Mouse (Mus musculus) layer of hippocampus, adult 11-12 months (tissue): ENCODE data around the gene Elp5.

Source experiments
- DNase-seq: peaks from one replicate; pipeline ENCODE4 v3.0.0; 2022; ENCODE audit warnings: low spot score

The Elp5 gene

GRCm38 (mm10) chr11:70014880-70015558, 32.7 kb upstream of the Elp5 start, which contains the start of gene Acadvl:
Gene Acadvl (minus strand): TSS chr11:70015411.
- DNase-seq = peak; percentile 91

DNA sequence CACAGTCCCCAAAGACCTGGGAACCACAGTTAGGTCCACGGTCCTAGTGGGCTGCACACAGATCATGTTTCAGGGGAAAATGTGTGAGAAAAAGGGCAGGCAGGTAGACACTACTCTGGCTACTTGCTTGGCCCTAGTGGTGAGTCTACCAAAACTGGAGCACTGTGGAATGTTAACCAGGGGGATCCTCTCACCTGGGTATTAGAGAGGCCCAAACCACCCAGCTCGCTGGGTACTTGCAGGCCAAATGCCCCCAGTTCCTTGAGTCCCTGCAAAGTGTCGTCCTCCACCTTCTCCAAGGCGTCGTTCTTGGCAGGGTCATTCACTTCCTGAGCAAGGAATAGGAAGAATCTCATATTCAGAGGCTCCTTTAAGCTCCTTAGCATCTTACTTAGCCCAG, 31.7 kb upstream of the Elp5 start:
- no peak for DNase-seq

DNA sequence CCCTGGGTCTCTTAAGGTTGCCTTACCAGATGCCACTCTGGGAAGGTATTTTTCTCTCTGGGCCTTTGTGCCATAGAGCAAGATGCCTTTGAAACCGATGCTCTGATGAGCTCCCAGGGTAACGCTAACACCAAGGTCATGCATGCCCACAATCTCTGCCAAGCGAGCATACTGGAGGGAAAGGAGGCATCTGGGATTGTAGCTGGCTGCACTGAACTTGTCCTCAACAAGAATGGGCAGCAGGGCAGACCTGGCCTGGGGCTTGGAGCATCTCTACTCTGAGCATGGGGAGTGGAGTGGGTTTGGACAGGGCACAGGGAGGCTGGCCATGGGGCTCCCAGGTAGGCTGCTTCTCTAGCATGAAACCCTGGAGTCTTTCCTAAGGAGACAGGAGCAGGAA, 31.1 kb upstream of the Elp5 start:
- no peak for DNase-seq

GRCm38 (mm10) chr11:70012931-70013330, 30.6 kb upstream of the Elp5 start:
- DNase-seq = no peak

- no peak for DNase-seq
Measured at GRCm38 (mm10) chr11:70010961-70011360, 28.6 kb upstream of the Elp5 start.

GRCm38 (mm10) chr11:70010548-70010947, 28.2 kb upstream of the Elp5 start:
- DNase-seq = no peak

DNA sequence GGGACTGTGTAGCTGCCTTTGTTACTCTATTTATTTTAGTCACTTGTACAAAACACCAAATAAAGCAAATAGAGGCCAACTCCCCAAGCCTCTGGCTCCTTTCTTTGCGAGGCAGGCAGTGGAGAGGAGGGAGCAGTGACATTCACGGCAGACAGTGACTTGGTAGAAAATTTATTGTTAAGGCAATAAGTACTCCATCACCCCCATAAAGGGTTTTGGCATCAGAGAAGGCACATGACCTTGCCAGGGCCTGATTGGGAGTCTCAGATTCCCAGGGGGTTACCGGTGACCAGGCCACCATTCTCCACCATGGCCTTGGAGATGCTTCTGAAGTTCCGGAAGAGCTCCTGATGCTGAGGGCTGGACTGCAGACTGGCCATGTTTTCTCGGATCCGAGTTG, 27.7 kb upstream of the Elp5 start:
- DNase-seq = no peak

GRCm38 (mm10) chr11:70005521-70005920, 23.2 kb upstream of the Elp5 start:
- no peak for DNase-seq

GRCm38 (mm10) chr11:70002471-70002870, 20.2 kb upstream of the Elp5 start:
- DNase-seq = no peak

DNA sequence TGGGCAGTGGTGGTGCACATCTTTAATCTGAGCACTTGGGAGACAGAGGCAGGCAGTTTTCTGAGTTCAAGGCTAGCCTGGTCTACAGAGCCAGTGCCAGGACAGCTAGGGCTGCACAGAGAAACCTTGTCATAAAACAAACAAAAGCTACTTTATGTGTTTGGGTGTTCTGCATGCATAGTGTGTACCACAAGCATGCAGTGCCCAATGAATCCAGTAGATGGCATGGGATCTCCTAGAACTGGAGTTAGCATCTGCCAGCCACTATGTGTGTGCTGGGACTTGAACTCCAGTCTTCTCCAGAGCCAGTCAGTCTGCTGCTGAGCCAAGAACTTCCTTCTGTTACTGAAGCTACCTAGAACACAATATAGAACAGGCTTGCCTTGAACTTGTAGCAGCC, 19.5 kb upstream of the Elp5 start:
- DNase-seq = no peak

DNA sequence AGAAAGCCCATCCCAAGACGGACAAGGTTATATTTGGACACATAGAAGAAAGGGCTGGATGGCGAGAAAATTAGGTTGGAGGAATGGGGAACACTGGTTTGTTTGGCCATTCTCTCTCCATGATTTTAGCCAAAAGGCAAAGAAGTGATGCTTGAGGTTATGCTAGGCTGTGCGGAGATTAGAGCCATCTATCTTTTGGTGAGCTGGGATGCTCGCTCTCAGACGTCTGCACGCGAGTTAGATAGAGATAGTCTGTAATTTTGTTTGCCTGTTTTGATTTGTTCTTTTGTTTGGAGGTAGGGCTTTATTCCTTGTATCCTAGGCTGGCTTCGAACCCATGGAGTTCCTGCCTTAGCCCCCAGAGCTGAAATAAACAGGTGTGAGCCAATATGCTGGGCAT, 18.8 kb upstream of the Elp5 start:
- DNase-seq = no peak

- peak; percentile 90 for DNase-seq
Measured at GRCm38 (mm10) chr11:70000396-70000898, 18.1 kb upstream of the Elp5 start, which contains the start of gene Dvl2. Gene Dvl2 (plus strand): TSS chr11:70000595.

GRCm38 (mm10) chr11:69999666-70000065, 17.3 kb upstream of the Elp5 start:
- DNase-seq = no peak

GRCm38 (mm10) chr11:69998567-69999491, 16.5 kb upstream of the Elp5 start:
- DNase-seq = no peak

- peak; percentile 78 for DNase-seq
Measured at GRCm38 (mm10) chr11:69997070-69997509, 14.8 kb upstream of the Elp5 start.

DNA sequence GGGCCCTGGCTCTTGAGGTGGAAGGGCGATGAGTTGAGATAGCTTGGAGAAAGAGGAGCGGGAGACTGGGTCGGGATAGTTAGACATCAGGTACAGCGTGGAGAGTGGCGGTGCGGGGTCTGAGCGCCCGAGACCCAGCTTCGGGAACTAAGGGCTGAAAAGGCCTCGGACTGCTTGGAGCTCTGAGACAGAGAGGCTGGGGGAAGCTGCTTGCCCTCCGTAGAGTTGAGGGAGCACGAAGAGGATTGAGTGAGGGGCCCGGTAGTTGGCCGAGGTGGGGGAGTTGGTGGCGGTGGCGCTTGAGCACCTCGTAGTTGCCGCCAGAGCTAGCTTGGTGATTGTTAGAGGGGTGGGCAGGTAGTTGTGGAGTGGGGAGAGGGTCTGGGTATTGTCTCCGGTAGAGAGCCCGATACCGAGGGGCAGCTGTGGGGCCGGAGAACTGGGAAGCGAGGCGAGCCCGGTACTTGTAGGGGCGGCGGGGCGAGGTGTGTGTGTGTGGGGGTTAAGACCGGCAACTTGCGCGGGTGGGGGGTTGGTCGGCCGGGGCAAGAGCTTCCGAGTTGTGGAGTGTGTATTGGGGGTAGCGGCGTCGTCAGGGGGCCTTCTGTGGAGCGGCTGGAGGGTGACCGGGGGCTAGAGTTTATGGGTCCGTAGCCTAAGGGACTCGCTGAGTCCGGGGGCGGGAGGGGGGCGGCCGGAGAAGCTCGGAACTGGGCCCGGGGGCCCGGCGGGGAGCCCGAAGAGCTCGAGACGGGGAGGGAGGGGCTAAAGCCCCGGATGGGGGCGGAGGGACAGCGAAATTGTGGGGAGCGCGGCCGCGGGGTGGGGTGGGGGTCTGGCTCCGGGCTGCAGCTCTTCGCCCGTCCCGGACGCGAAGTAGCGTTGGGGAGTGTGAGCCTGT, 14.1 kb upstream of the Elp5 start:
- no peak for DNase-seq

GRCm38 (mm10) chr11:69995391-69995960, 13.2 kb upstream of the Elp5 start, which contains the start of gene Phf23:
Gene Phf23 (plus strand): TSS chr11:69995777.
- peak; percentile 97 for DNase-seq

GRCm38 (mm10) chr11:69994401-69995090, 12.2 kb upstream of the Elp5 start:
- DNase-seq = no peak

- no peak for DNase-seq
Measured at GRCm38 (mm10) chr11:69992932-69993331, 10.6 kb upstream of the Elp5 start.

DNA sequence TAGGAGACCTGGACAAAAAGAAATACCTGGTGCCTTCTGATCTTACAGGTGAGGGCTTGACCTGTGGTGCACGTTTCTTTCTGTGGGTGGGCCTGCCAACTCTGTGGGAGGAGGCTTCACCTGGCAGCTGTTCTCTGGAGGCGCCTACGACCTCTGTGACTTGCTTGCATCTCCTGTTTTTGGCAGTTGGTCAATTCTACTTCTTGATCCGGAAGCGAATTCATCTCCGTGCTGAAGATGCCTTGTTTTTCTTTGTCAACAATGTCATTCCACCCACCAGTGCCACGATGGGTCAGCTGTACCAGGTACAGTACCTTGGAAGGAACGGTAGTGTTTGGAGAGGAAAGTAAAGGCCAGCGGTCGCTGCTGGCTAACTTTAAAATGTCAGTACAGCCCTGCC, 10.1 kb upstream of the Elp5 start:
- no peak for DNase-seq

DNA sequence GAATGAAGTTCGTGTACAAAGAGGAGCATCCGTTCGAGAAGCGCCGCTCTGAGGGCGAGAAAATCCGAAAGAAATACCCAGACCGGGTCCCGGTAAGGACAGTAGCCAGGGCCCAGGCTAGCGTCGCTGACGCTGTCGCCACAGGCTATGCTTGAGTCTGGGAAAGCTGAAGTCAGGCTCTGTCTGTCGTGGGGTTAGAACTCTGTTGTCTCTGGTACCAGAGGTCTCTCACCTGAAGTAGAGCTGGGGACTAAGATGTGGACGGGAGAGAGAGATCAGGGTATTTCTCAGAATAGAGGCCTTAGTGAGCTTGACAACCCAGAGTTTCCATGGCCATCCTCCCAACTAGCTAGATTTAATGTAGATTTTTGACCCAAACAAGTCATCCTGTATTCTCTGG, 9.4 kb upstream of the Elp5 start:
- no peak for DNase-seq
